Mouse (Mus musculus): Measurements from ENCODE around the gene Ttc23l. TPM values are rescaled to one million over a fixed set of nuclear protein-coding genes. Genes with fewer than 3 reads are reported as not detected.

Gene Ttc23l
- not detected in 2 replicates for polyA plus RNA-seq (2015; fragmentation: Nextera tagmentation; extraction: Ambion mirVana)

DNA sequence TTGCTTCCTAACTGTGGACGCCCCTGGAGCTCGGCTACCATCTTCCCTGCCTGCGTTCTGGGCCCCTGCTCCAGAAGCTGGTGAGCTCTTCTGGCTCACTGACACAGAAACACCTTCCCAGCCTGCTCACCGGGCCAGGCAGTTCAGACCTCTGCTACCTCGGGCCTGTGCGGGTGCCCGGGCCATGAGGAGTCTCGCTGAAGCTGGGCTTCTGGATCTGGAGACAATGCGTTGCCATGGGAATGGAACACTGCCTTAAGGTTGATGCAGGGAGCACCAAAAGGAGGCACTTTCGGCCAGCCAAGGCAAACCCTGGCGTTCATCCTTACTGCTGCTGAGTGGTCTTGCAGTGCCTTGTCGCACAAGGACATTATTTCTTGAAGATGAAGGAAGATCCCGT lies at the start of gene Ttc23l:
Ttc23l (minus strand) TSS at position 204 of the 400 bp plus-strand sequence.
- no peak within 1 kb of the TSS for H3K4me3 ChIP-seq
- 83% methylated on average over 13 of the region's 13 CpGs for WGBS
- ATAC-seq (replicated peaks; ENCODE audit: insufficient number of reproducible peaks, insufficient read depth, low FRiP score, low read depth), result no peak
- H3K9ac ChIP-seq, result no peak within 1 kb of the TSS
- no peaks in the 10 kb centered on the region for H3K36me3 ChIP-seq
- no peak within 1 kb of the TSS for H3K4me2 ChIP-seq
- H3K9me3 ChIP-seq (replicated peaks), result no peaks in the 10 kb centered on the region
- no peak within 1 kb of the TSS for H3K27ac ChIP-seq
- H3K27me3 ChIP-seq, result no peaks in the 10 kb centered on the region
- no peaks in the 10 kb centered on the region for H3K4me1 ChIP-seq (replicated peaks)

DNA sequence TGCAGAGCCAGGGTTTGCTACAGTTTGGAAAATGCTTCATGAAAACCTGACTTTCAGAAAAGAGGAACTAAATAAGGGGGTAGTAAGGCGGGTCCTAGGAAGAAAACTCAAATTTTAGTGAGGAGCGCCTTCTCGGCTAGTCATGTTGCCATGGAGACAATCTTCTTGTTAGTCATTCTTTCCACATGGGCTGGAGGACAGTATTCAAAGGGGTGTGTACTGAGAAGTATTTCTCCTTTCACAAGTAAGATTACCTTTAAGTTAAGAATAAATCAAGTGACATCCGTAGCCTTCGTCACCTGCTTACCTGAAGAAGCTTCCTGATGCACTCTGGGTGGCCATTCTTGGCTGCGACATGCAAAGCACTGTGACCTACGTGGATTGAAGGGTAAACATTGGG lies 40.9 kb upstream of the Ttc23l start:
- H3K4me3 ChIP-seq, result no peak overlapping the region
- no peaks in the 10 kb centered on the region for H3K36me3 ChIP-seq
- 59% methylated on average over 7 of the region's 7 CpGs for WGBS
- H3K4me1 ChIP-seq (replicated peaks), result peaks cover 8% of the 10 kb centered on the region
- no peaks in the 10 kb centered on the region for H3K27me3 ChIP-seq
- no peak overlapping the region for H3K4me2 ChIP-seq
- H3K9ac ChIP-seq, result no peak overlapping the region
- ATAC-seq (replicated peaks; ENCODE audit: insufficient number of reproducible peaks, insufficient read depth, low FRiP score, low read depth), result no peak
- H3K27ac ChIP-seq, result no peak overlapping the region
- no peaks in the 10 kb centered on the region for H3K9me3 ChIP-seq (replicated peaks)

DNA sequence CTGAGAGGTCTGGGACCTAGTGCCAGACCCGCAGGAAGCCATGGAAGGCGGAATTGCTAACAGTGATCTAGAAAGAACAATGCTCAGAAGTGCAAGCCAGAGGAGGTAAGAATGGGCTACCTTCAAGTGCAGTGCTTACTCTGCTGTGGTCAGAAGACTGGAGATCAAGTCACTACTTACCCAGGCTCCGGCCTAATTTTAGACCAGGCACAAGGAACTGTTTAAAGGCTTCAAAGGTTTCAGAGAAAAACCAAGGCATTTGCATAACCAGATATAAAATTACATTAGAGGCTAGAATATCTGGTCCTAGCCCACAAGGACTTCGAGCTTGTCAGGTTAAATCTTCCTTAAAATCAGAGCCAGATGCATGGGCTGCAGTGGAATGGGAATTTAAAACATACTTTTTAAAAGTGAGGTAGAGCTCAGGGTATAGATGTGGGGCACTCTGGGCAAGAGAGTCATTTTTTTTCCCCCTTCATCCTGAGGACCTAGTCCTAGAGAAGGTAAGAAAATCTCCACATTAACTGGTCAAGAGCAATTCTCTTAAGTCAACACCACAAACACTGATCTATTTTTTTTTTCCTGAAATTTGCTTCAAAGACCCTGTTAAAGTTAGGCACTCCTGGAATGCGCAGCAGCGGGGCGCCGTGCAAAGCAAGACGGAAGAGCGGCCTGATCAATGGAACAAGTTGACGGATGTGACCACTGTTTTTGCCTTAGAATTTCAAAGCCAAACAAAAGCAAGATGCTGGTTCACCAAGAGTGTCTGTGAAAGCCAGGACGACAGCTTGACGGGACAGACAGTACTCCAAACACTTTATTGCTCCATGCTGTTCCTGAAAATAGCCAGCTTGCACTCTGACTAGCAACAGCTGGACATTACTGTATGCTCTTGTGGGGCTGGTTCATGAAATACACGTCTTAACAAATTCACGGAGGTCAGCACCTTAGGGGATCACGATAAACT lies 40.1 kb upstream of the Ttc23l start:
- H3K4me2 ChIP-seq, result no peak overlapping the region
- no peaks in the 10 kb centered on the region for H3K9me3 ChIP-seq (replicated peaks)
- ATAC-seq (replicated peaks; ENCODE audit: insufficient number of reproducible peaks, insufficient read depth, low FRiP score, low read depth), result no peak
- no peak overlapping the region for H3K27ac ChIP-seq
- no peaks in the 10 kb centered on the region for H3K36me3 ChIP-seq
- 51% methylated on average over 16 of the region's 16 CpGs for WGBS
- H3K4me1 ChIP-seq (replicated peaks), result peaks cover 8% of the 10 kb centered on the region
- H3K4me3 ChIP-seq, result no peak overlapping the region
- H3K27me3 ChIP-seq, result no peaks in the 10 kb centered on the region
- H3K9ac ChIP-seq, result no peak overlapping the region

GRCm38 (mm10) chr15:10596871-10597270 lies 38.4 kb upstream of the Ttc23l start:
- Histone ChIP-seq H3K4me2 (no peak overlapping the region), H3K4me1 (replicated peaks) (peaks cover 8% of the 10 kb centered on the region), H3K9me3 (replicated peaks) (no peaks in the 10 kb centered on the region), H3K9ac (no peak overlapping the region), H3K4me3 (no peak overlapping the region), H3K27ac (no peak overlapping the region), H3K36me3 (no peaks in the 10 kb centered on the region), H3K27me3 (no peaks in the 10 kb centered on the region)
- ATAC-seq (replicated peaks; ENCODE audit: insufficient number of reproducible peaks, insufficient read depth, low FRiP score, low read depth), result no peak
- WGBS, result 88% methylated on average over 9 of the region's 9 CpGs

GRCm38 (mm10) chr15:10595408-10595807 lies 36.9 kb upstream of the Ttc23l start:
- no peak overlapping the region for H3K4me2 ChIP-seq
- no peak overlapping the region for H3K9ac ChIP-seq
- WGBS, result 82% methylated on average over 6 of the region's 6 CpGs
- H3K36me3 ChIP-seq, result no peaks in the 10 kb centered on the region
- H3K4me1 ChIP-seq (replicated peaks), result peaks cover 8% of the 10 kb centered on the region
- H3K27me3 ChIP-seq, result no peaks in the 10 kb centered on the region
- H3K27ac ChIP-seq, result no peak overlapping the region
- no peak for ATAC-seq (replicated peaks; ENCODE audit: insufficient number of reproducible peaks, insufficient read depth, low FRiP score, low read depth)
- no peaks in the 10 kb centered on the region for H3K9me3 ChIP-seq (replicated peaks)
- no peak overlapping the region for H3K4me3 ChIP-seq

DNA sequence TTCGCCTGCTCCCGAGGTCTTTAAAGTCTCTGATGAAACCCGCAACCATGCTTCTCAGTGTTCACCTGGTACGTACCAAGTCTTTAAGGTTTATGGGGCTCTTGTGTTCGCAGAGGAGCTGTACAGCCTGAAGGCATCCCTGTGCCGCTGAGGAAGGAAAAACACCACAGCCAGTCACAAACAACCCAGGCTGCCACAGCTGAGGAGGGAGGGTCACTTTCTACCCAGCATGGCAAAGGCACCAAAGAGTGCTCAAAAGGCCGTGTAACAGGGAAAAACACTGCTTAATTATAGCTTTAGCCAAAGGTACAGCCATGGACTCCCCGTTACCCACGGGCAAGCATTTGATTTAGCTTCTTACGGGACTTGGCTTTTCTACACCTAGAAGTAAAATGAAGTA lies 36.4 kb upstream of the Ttc23l start:
- 83% methylated on average over 10 of the region's 10 CpGs for WGBS
- peaks cover 8% of the 10 kb centered on the region for H3K4me1 ChIP-seq (replicated peaks)
- no peaks in the 10 kb centered on the region for H3K9me3 ChIP-seq (replicated peaks)
- no peaks in the 10 kb centered on the region for H3K27me3 ChIP-seq
- no peak overlapping the region for H3K4me2 ChIP-seq
- H3K4me3 ChIP-seq, result no peak overlapping the region
- no peak for ATAC-seq (replicated peaks; ENCODE audit: insufficient number of reproducible peaks, insufficient read depth, low FRiP score, low read depth)
- no peak overlapping the region for H3K9ac ChIP-seq
- H3K27ac ChIP-seq, result no peak overlapping the region
- no peaks in the 10 kb centered on the region for H3K36me3 ChIP-seq

DNA sequence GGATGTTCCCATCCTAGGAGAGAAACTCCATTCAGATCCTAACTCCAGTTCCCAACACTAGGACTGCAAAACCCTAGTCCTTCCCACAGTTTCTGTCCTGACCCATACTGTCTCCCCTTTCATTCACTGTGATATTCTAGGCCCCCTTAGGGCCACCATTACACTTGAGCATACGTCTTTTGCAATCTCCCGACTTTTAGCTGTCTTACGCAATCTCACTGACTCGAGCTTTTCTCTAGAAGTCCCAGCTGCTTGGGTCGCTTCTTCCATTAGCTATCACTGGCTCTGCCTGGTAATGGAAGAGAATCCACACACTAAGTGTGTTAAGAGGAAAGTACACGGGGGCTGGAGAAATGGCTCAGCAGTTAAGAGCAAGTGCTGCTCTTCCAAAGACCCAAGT lies 34.6 kb upstream of the Ttc23l start:
- Histone ChIP-seq H3K4me3 (no peak overlapping the region), H3K36me3 (no peaks in the 10 kb centered on the region), H3K4me2 (no peak overlapping the region), H3K4me1 (replicated peaks) (no peaks in the 10 kb centered on the region), H3K27ac (no peak overlapping the region), H3K27me3 (no peaks in the 10 kb centered on the region), H3K9ac (no peak overlapping the region), H3K9me3 (replicated peaks) (no peaks in the 10 kb centered on the region)
- no peak for ATAC-seq (replicated peaks; ENCODE audit: insufficient number of reproducible peaks, insufficient read depth, low FRiP score, low read depth)
- WGBS, result 80% methylated on average over 6 of the region's 6 CpGs

GRCm38 (mm10) chr15:10586565-10586964 lies 28.1 kb upstream of the Ttc23l start:
- WGBS, result 84% methylated on average over 2 of the region's 2 CpGs
- ATAC-seq (replicated peaks; ENCODE audit: insufficient number of reproducible peaks, insufficient read depth, low FRiP score, low read depth), result no peak
- H3K9ac ChIP-seq, result no peak overlapping the region
- no peaks in the 10 kb centered on the region for H3K9me3 ChIP-seq (replicated peaks)
- H3K4me3 ChIP-seq, result no peak overlapping the region
- H3K27me3 ChIP-seq, result no peaks in the 10 kb centered on the region
- no peak overlapping the region for H3K4me2 ChIP-seq
- no peaks in the 10 kb centered on the region for H3K4me1 ChIP-seq (replicated peaks)
- no peaks in the 10 kb centered on the region for H3K36me3 ChIP-seq
- no peak overlapping the region for H3K27ac ChIP-seq

GRCm38 (mm10) chr15:10584359-10585187 lies 26.1 kb upstream of the Ttc23l start:
- 78% methylated on average over 10 of the region's 10 CpGs for WGBS
- no peaks in the 10 kb centered on the region for H3K4me1 ChIP-seq (replicated peaks)
- H3K4me3 ChIP-seq, result no peak overlapping the region
- H3K4me2 ChIP-seq, result no peak overlapping the region
- no peaks in the 10 kb centered on the region for H3K27me3 ChIP-seq
- no peak overlapping the region for H3K9ac ChIP-seq
- H3K36me3 ChIP-seq, result no peaks in the 10 kb centered on the region
- no peak for ATAC-seq (replicated peaks; ENCODE audit: insufficient number of reproducible peaks, insufficient read depth, low FRiP score, low read depth)
- H3K9me3 ChIP-seq (replicated peaks), result no peaks in the 10 kb centered on the region
- no peak overlapping the region for H3K27ac ChIP-seq

- peaks cover 4% of the 10 kb centered on the region for H3K4me1 ChIP-seq (replicated peaks)
- H3K4me2 ChIP-seq, result no peak overlapping the region
- WGBS, result 50% methylated on average over 8 of the region's 8 CpGs
- no peaks in the 10 kb centered on the region for H3K27me3 ChIP-seq
- no peak; the same call in 1 of the 2 replicates for ATAC-seq (replicated peaks; ENCODE audit: insufficient number of reproducible peaks, insufficient read depth, low FRiP score, low read depth)
- H3K9ac ChIP-seq, result no peak overlapping the region
- H3K9me3 ChIP-seq (replicated peaks), result no peaks in the 10 kb centered on the region
- H3K4me3 ChIP-seq, result no peak overlapping the region
- H3K27ac ChIP-seq, result no peak overlapping the region
- no peaks in the 10 kb centered on the region for H3K36me3 ChIP-seq
These were observed 24.9 kb upstream of the Ttc23l start for GRCm38 (mm10) chr15:10583408-10583807.

GRCm38 (mm10) chr15:10579159-10579558 lies 20.7 kb upstream of the Ttc23l start:
- Histone ChIP-seq H3K4me2 (no peak overlapping the region), H3K9me3 (replicated peaks) (no peaks in the 10 kb centered on the region), H3K4me3 (no peak overlapping the region), H3K4me1 (replicated peaks) (peaks cover 4% of the 10 kb centered on the region), H3K27me3 (no peaks in the 10 kb centered on the region), H3K27ac (no peak overlapping the region), H3K9ac (no peak overlapping the region), H3K36me3 (no peaks in the 10 kb centered on the region)
- ATAC-seq (replicated peaks; ENCODE audit: insufficient number of reproducible peaks, insufficient read depth, low FRiP score, low read depth), result no peak
- 68% methylated on average over 3 of the region's 3 CpGs for WGBS
